ENCODE assay signal across 28 mouse cellular contexts in genomic region chr1:22720714-22721113, GRCm38 (mm10).
"Had no signal": no experiment of that assay in that cellular context is flagged by ENCODE, and none has a peak within 500 bp of the region (broad histone marks: within the 10 kb centered on the region; RNA-seq: fewer than 3 reads in every experiment).

No protein-coding gene starts in this region.

- H3K4me3 ChIP-seq: embryonic facial prominence, embryonic 10.5 days; embryonic facial prominence, embryonic 12.5 days; embryonic facial prominence, embryonic 13.5 days; embryonic facial prominence, embryonic 15.5 days; erythroblast, embryonic 14.5 days; forebrain, embryonic 10.5 days; forebrain, embryonic 12.5 days; forebrain, embryonic 13.5 days; forebrain, embryonic 15.5 days; gastrocnemius, adult 2 months; heart, adult 2 months had no signal

- H3K9me3 ChIP-seq: embryonic facial prominence, embryonic 10.5 days; embryonic facial prominence, embryonic 12.5 days; embryonic facial prominence, embryonic 13.5 days; embryonic facial prominence, embryonic 15.5 days; forebrain, embryonic 10.5 days; forebrain, embryonic 12.5 days; forebrain, embryonic 13.5 days; forebrain, embryonic 15.5 days had no signal

- H3K4me1 ChIP-seq: embryonic facial prominence, embryonic 10.5 days; embryonic facial prominence, embryonic 12.5 days; embryonic facial prominence, embryonic 13.5 days; embryonic facial prominence, embryonic 15.5 days; forebrain, embryonic 10.5 days; forebrain, embryonic 12.5 days; forebrain, embryonic 13.5 days; forebrain, embryonic 15.5 days had no signal

- ATAC-seq: forebrain, embryonic 13.5 days; forebrain, embryonic 14.5 days; forebrain, embryonic 15.5 days; forebrain, postnatal 0 days had no signal

- H3K4me2 ChIP-seq: embryonic facial prominence, embryonic 12.5 days; embryonic facial prominence, embryonic 13.5 days; embryonic facial prominence, embryonic 15.5 days; forebrain, embryonic 12.5 days; forebrain, embryonic 13.5 days; forebrain, embryonic 15.5 days had no signal

- H3K9ac ChIP-seq: embryonic facial prominence, embryonic 12.5 days; embryonic facial prominence, embryonic 13.5 days; embryonic facial prominence, embryonic 15.5 days; forebrain, embryonic 12.5 days; forebrain, embryonic 13.5 days; forebrain, embryonic 15.5 days; forebrain, postnatal 0 days had no signal

- DNase-seq: cerebellum, adult 2 months; cerebellum, adult 8-10 months; cerebellum, adult 9-10 months; cerebellum, adult 9-11 months; cerebellum, postnatal 10 days; cerebellum, postnatal 14 days; cerebellum, postnatal 25 days; cerebellum, postnatal 36 days; embryo, embryonic 11 days; forebrain, postnatal 0 days; gastrocnemius, adult 2 months; gastrocnemius, postnatal 10 days; gastrocnemius, postnatal 14 days; gastrocnemius, postnatal 25 days; gastrocnemius, postnatal 36 days; heart, adult 11 months; heart, adult 18-20 months; heart, adult 2 months had no signal

- H3K36me3 ChIP-seq: embryonic facial prominence, embryonic 10.5 days; embryonic facial prominence, embryonic 12.5 days; embryonic facial prominence, embryonic 13.5 days; embryonic facial prominence, embryonic 15.5 days; forebrain, embryonic 10.5 days; forebrain, embryonic 12.5 days; forebrain, embryonic 15.5 days had no signal

- H3K27me3 ChIP-seq: embryonic facial prominence, embryonic 12.5 days; embryonic facial prominence, embryonic 13.5 days; embryonic facial prominence, embryonic 15.5 days; forebrain, embryonic 12.5 days; forebrain, embryonic 13.5 days; forebrain, embryonic 15.5 days had no signal

- H3K27ac ChIP-seq: embryonic facial prominence, embryonic 10.5 days; embryonic facial prominence, embryonic 12.5 days; embryonic facial prominence, embryonic 13.5 days; embryonic facial prominence, embryonic 15.5 days; forebrain, embryonic 10.5 days; forebrain, embryonic 12.5 days; forebrain, embryonic 13.5 days; forebrain, embryonic 15.5 days; gastrocnemius, adult 2 months; heart, adult 2 months had no signal
